Mouse (Mus musculus) embryonic facial prominence, embryonic 14.5 days (tissue): ENCODE data around the gene Prkacb. TPM values are rescaled to one million over a fixed set of nuclear protein-coding genes. Genes with fewer than 3 reads are reported as not detected.

Experiments
- ATAC-seq: fragments of 200-750 bp; cut with Nextera tagmentation; 2 replicates; pipeline ENCODE4 v1.8.0; 2017; ENCODE audit warnings: low read depth, moderate number of reproducible peaks, moderate TSS enrichment
- DNase-seq: peaks from one replicate; pipeline ENCODE4 v3.0.0-alpha.2; 2015; ENCODE audit warnings: low spot score
- H3K27ac ChIP-seq: fragments of 300-500 bp; sonication (generic); replicated peaks from 2 replicates; pipeline ENCODE4 v1.5.1; 2014; ENCODE audit warnings: low read depth, mild to moderate bottlenecking, low read length, moderate library complexity
- H3K27me3 ChIP-seq: fragments of 300-500 bp; sonication (generic); replicated peaks from 2 replicates; pipeline ENCODE4 v1.6.1; 2014; ENCODE audit warnings: low read length; ENCODE audit not compliant: control insufficient read depth, insufficient read depth
- H3K36me3 ChIP-seq: fragments of 300-500 bp; sonication (generic); 2 replicates; pipeline ENCODE4 v1.6.1; 2014; ENCODE audit warnings: low read length, mixed read lengths; ENCODE audit not compliant: control insufficient read depth, insufficient read depth
- H3K4me1 ChIP-seq: fragments of 300-500 bp; sonication (generic); 2 replicates; pipeline ENCODE4 v1.6.1; 2014; ENCODE audit warnings: antibody characterized with exemption, low read length; ENCODE audit not compliant: control insufficient read depth, insufficient read depth
- H3K4me2 ChIP-seq: fragments of 300-500 bp; sonication (generic); 2 replicates; pipeline ENCODE4 v1.6.1; 2014; ENCODE audit warnings: low read depth, mild to moderate bottlenecking, low read length, moderate library complexity, mixed read lengths
- H3K4me3 ChIP-seq: fragments of 300-500 bp; sonication (generic); 2 replicates; pipeline ENCODE4 v1.5.1; 2014; ENCODE audit warnings: low read depth, mild to moderate bottlenecking, low read length
- H3K9ac ChIP-seq: fragments of 300-500 bp; sonication (generic); 2 replicates; pipeline ENCODE4 v1.6.1; 2014; ENCODE audit warnings: low read depth, mild to moderate bottlenecking, low read length, moderate library complexity, mixed read lengths
- H3K9me3 ChIP-seq: fragments of 300-500 bp; sonication (generic); 2 replicates; pipeline ENCODE4 v1.6.1; 2016; ENCODE audit warnings: low read length; ENCODE audit not compliant: control insufficient read depth
- WGBS: fragments of 180-500 bp; shearing (Covaris S2); extraction: QIAGEN DNeasy Blood & Tissue Kit; methylation state at CpG from one replicate; pipeline ENCODE4 v1.1.7; 2014; 5-methylcytosine and 5-hydroxymethylcytosine counted together
- polyA plus RNA-seq: library from polyadenylated mRNA; unstranded; fragments of >200 nt; fragmentation: Nextera tagmentation; extraction: Ambion mirVana; gene quantifications from 2 replicates; pipeline ENCODE4 v1.2.1, GENCODE M21; 2014

The Prkacb gene
- 69.1 and 72.9 TPM in 2 replicates for polyA plus RNA-seq

DNA sequence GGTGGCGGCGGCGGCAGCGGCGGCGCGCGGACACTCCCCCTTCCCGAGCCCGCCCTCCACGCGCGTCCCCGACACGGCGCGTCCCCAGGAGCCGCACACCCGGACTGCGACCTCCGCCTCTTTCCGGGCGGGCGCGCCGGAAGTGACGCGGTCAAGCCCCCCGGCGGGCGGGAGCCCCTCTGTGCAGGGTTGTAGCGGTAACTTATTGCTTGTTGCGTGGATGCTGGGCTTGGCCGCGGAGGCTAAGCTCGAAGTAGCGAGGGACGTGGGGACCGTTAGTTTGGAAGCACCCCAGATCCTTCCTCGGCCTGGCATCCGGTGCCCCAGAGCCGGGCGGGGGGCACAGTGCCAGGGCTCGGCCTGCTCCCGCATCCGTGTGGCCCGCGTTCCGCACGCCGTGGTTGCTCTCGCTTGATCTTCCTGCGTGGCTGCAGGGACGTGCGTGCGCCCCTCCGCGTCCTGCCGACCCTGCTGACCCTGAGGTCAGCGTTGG is at the start of gene Prkacb:
Prkacb (minus strand) TSS at position 90 of the 493 bp plus-strand sequence.
- H3K27ac ChIP-seq = peak within 1 kb of the TSS; percentile 95
- H3K4me2 ChIP-seq = peak within 1 kb of the TSS; percentile 84
- peak within 1 kb of the TSS; percentile 99 for H3K4me3 ChIP-seq
- DNase-seq (peak; percentile 94), ATAC-seq (peak; percentile 96)
- H3K4me1 ChIP-seq = 0 out of 2 replicates have a peak, but pooled peaks cover 9% of the 10 kb centered on the region
- H3K9me3 ChIP-seq = no peaks in the 10 kb centered on the region
- H3K36me3 ChIP-seq = peaks cover 6% of the 10 kb centered on the region; the same call in 1 of the 2 replicates
- H3K27me3 ChIP-seq = 0 out of 2 replicates have a peak, but pooled peaks cover under 1% of the 10 kb centered on the region
- H3K9ac ChIP-seq = peak within 1 kb of the TSS; percentile 95
- 0% methylated on average over 13 of the region's 60 CpGs for WGBS

DNA sequence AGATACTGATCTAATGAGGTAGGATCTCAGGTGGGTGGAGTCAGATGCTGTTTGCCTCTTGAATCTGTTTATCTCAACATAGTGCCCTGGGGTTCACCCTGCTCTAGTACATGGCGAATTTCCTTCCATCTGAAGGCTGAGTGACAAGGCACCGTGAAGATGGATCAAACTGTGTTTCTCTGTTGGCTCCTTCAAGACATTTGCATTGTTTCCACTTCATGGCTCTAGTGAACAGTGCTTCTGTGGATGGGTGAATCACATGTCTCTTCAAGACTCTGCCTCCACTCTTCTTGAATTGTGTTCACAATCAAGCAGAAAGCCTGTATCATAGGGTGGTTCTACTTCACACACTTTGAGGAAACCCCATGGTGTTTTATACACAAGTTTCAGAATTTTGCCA is 47.5 kb upstream of the Prkacb start:
- Histone ChIP-seq H3K4me3 (no peak overlapping the region), H3K9me3 (no peaks in the 10 kb centered on the region), H3K27ac (no peak overlapping the region), H3K9ac (no peak overlapping the region), H3K36me3 (no peaks in the 10 kb centered on the region), H3K27me3 (no peaks in the 10 kb centered on the region), H3K4me2 (no peak overlapping the region), H3K4me1 (no peaks in the 10 kb centered on the region)
- ATAC-seq (no peak), DNase-seq (no peak)
- 81% methylated on average over 2 of the region's 2 CpGs for WGBS

DNA sequence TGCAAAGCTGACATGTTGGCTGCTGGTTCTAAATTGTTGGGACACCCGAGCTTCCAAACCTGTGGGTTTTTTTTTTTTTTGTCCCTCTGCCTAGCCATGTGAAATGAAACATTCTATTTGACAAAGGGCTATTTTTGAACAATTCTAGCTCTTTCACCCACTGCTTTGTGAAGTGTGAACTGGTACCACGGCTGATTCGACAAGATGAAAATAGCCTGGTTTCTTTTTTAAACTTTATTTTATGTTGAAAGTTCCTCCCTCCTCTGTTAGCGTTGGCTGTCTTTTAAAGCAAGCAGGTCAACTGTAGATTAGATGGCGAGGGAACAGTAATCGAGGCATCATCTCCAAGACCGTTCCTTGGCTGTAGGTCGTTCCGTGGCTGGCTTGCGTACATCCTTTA is 44.6 kb upstream of the Prkacb start:
- no peak overlapping the region for H3K9ac ChIP-seq
- ATAC-seq (no peak), DNase-seq (no peak)
- H3K36me3 ChIP-seq = no peaks in the 10 kb centered on the region
- 84% methylated on average over 10 of the region's 10 CpGs for WGBS
- H3K27ac ChIP-seq = no peak overlapping the region
- H3K4me1 ChIP-seq = no peaks in the 10 kb centered on the region
- no peak overlapping the region for H3K4me3 ChIP-seq
- no peaks in the 10 kb centered on the region for H3K27me3 ChIP-seq
- H3K4me2 ChIP-seq = no peak overlapping the region
- H3K9me3 ChIP-seq = no peaks in the 10 kb centered on the region

DNA sequence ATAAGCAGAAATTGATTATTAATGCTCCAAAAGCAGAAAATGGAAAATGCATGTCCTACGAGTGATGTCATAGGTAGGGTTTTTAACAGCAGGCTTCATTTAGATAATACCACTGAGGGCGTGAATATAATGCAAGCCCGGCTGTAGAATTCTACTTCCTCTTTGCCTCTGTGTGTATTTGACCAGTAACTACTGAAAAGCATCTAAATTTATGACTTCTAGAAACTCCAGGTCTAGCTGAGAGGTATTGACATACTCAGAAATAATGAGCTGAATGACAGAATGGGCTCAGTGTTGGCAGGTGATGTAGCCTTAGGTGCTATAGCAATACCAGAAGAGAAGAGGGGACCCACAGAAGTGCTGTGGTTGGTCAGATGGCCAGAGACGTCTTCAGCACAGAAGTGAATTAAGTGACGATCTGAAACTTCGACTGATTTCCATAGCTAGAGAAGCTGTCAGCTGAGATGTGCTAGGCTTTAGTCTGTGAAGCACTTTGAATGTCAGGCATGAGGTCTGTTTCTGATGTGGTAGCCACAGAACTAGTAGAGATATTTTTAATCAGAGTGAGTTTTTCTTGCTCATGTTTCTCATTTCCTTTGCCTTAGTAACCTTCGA is 41.8 kb upstream of the Prkacb start:
- H3K9ac ChIP-seq = no peak overlapping the region
- no peak overlapping the region for H3K27ac ChIP-seq
- H3K4me2 ChIP-seq = no peak overlapping the region
- H3K4me3 ChIP-seq = no peak overlapping the region
- H3K36me3 ChIP-seq = no peaks in the 10 kb centered on the region
- WGBS = 69% methylated on average over 7 of the region's 7 CpGs
- ATAC-seq (no peak), DNase-seq (no peak)
- no peaks in the 10 kb centered on the region for H3K4me1 ChIP-seq
- no peaks in the 10 kb centered on the region for H3K27me3 ChIP-seq
- H3K9me3 ChIP-seq = no peaks in the 10 kb centered on the region

DNA sequence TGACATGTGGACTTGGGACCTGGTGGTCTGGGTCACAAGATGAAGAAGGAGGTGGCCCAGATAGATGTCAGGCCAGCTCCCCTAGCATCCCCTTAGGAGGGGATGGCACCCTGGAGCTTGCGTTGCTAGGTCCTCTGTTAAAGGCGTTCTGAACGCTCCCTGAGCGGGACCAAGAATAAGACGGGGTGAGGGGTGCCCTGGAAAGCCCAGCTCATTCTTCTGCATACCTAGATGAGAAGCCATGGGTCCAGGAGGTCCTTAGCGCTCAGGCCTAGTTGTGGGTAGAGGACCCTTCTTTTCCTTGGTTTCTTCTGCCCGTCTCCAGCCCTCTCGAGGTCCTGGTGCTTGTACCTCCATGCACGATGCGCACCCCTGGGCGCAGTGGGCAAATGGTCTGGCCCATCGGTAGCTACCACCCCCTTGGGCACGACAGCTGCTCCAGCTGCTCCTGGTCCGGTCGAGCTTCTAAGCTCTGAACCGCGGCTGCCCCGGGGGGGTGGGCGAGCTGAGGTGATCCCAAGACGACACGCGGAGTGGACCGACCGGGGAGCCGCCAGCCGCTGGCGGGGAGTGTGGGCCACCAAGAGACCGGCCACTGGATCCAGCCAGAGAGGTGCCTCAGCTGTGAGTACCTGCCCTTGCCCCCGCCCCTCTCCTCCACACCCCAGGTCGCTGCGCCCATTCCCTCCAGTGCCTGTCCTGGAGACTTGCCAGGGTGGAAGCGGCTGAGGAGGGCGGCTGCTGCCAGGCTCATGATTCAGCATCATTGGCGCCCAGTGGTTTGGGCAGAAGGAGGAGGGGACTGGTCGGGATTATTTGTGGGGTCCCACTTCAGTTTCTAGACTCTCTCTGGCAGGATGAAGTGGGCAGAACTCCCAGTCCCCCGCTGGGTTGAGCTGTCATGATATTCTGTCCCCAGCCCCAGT is 39.4 kb upstream of the Prkacb start, which contains the start of gene Ttll7:
Ttll7 (plus strand) TSS at position 402 of the 926 bp plus-strand sequence.
- peak within 1 kb of the TSS; percentile 80 for H3K4me2 ChIP-seq
- H3K27me3 ChIP-seq = no peaks in the 10 kb centered on the region
- no peaks in the 10 kb centered on the region for H3K4me1 ChIP-seq
- H3K36me3 ChIP-seq = no peaks in the 10 kb centered on the region
- peak within 1 kb of the TSS; percentile 55 for H3K4me3 ChIP-seq
- H3K9me3 ChIP-seq = no peaks in the 10 kb centered on the region
- H3K27ac ChIP-seq = no peak within 1 kb of the TSS
- WGBS = 0% methylated on average over 33 of the region's 36 CpGs
- H3K9ac ChIP-seq = peak within 1 kb of the TSS; percentile 70
- DNase-seq (peak; percentile 92), ATAC-seq (peak; percentile 97)

DNA sequence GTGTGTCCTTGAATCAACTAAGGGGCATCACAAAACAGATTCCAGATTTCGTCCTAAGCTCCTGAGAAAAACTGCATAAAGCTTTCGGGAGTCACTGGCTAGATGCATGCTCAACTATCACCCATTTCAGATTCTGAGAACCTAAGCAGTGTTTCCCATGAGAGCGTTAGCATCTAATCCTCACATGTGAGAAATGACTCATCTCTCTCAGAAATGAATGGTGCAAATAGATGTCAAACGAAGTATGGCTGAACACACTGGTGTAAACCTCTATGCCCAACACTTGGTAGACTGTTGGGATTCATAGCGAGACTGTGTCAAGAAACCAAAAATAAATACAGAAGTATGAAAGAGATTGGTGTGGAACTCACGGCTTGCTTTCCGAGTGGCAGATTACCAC is 36.6 kb upstream of the Prkacb start:
- no peak overlapping the region for H3K4me2 ChIP-seq
- no peaks in the 10 kb centered on the region for H3K4me1 ChIP-seq
- H3K9me3 ChIP-seq = no peaks in the 10 kb centered on the region
- H3K27ac ChIP-seq = no peak overlapping the region
- H3K9ac ChIP-seq = no peak overlapping the region
- H3K36me3 ChIP-seq = no peaks in the 10 kb centered on the region
- no peak for DNase-seq
- no peak overlapping the region for H3K4me3 ChIP-seq
- WGBS = 88% methylated on average over 7 of the region's 7 CpGs
- H3K27me3 ChIP-seq = no peaks in the 10 kb centered on the region
- no peak for ATAC-seq

DNA sequence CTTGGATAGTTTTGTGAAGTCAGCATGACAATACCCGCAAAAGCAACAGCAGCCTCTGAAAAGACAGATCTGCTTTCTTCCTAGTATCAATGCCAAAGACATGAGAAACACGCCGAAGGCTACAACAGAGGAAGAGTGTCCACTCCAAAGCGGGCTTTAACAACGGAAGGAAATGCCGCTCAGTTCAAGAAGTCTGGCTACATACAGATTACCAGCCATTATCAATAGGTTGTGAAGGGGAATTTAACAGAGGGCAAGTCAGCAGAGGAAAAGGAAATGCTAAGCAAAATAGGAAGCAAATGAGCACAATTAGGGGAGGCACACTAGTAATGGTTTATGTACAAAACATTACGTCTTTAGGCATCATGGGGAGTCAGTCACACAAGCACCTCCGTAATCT is 35.3 kb upstream of the Prkacb start:
- Histone ChIP-seq H3K9ac (no peak overlapping the region), H3K4me3 (no peak overlapping the region), H3K4me1 (0 out of 2 replicates have a peak, but pooled peaks cover 3% of the 10 kb centered on the region), H3K27ac (no peak overlapping the region), H3K27me3 (no peaks in the 10 kb centered on the region), H3K36me3 (no peaks in the 10 kb centered on the region), H3K4me2 (no peak overlapping the region), H3K9me3 (no peaks in the 10 kb centered on the region)
- no peak for ATAC-seq
- DNase-seq = no peak
- WGBS = 83% methylated on average over 8 of the region's 8 CpGs

DNA sequence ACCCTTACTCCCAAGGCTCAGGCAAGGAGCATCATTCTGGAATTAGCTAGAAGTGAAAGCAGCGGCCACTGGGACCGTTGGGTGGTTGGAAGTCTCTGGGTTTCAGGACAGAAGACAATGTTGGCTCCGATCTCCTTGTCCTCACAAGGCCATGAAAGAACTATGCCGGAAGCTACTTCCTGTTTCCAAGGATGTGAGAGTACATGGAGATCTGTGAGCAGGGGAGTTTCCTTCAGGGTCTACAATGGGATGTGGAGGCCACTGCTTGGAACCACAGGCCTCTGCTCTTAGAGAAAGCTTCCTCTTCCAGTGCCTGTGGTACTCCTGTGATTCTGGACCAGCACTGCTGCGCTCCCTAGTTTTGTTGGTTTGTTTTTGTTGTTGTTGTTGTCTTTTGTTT is 33.4 kb upstream of the Prkacb start:
- Histone ChIP-seq H3K4me3 (no peak overlapping the region), H3K36me3 (no peaks in the 10 kb centered on the region), H3K4me2 (no peak overlapping the region), H3K4me1 (0 out of 2 replicates have a peak, but pooled peaks cover 3% of the 10 kb centered on the region), H3K9ac (no peak overlapping the region), H3K27ac (no peak overlapping the region), H3K27me3 (no peaks in the 10 kb centered on the region), H3K9me3 (no peaks in the 10 kb centered on the region)
- DNase-seq (no peak), ATAC-seq (no peak)
- WGBS = 95% methylated on average over 5 of the region's 5 CpGs
